Mouse (Mus musculus): ENCODE results near the gene Supt3.

Gene Supt3

DNA sequence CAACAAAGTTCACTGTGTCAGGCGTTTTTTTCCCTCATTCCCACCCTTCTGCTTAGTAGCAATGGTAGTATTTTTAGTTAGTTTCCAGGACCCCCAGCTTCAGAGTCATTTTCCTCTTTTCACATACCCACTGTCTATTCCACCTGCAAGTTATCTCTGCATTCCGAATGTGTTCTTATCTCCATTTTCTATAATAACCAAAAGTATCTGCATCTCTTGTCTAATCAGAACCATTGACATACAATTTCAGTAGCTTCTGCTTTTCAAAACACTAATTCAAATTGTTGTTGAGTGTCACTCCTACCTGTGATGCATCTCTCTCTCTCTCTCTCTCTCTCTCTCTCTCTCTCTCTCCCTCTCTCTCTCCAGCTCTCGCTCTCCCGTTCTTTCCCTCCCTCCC lies 3.4 kb downstream of the Supt3 start:
- DNase-seq (ENCODE audit: low read depth, low spot score) = no peak

DNA sequence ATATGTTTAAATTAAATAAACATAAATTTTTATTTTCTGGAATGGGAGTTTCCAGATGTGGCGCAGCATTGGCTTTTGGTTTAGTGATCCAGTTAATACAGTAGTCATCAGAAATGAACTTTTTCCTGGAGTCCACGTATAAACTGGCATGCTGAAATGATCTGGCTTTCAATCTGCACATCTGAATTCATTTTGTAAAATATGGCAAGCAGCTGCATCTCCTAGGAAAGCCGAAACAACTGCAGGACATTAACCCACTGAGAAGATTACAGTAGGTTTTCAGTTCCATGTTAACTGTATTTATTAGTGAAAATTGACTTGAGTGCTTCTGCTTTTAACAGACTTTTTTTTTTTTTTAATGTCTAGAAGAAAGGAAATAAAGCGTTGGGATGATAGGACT lies 5.4 kb downstream of the Supt3 start:
- no peak for DNase-seq (ENCODE audit: low read depth, low spot score)

DNA sequence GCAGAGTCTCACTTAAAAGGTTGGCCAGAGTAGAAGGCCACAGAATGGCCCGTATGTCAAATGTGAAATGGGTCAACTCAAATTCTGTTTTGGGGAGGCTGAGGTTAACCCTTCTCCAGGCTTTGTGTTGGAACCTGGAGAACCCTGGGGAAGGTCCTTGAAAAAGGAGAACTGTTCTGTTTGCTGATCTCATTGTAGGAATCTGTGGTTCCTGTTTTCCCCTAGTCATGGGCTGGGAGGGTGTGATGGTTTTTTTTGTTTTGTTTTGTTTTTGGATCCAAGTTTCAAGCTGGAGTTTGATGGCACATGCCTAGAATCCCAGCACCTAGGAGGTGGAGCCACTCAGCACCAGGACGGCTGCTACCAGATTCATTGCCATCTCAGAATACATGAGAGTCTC lies 6.2 kb downstream of the Supt3 start:
- DNase-seq (ENCODE audit: low read depth, low spot score) = no peak

DNA sequence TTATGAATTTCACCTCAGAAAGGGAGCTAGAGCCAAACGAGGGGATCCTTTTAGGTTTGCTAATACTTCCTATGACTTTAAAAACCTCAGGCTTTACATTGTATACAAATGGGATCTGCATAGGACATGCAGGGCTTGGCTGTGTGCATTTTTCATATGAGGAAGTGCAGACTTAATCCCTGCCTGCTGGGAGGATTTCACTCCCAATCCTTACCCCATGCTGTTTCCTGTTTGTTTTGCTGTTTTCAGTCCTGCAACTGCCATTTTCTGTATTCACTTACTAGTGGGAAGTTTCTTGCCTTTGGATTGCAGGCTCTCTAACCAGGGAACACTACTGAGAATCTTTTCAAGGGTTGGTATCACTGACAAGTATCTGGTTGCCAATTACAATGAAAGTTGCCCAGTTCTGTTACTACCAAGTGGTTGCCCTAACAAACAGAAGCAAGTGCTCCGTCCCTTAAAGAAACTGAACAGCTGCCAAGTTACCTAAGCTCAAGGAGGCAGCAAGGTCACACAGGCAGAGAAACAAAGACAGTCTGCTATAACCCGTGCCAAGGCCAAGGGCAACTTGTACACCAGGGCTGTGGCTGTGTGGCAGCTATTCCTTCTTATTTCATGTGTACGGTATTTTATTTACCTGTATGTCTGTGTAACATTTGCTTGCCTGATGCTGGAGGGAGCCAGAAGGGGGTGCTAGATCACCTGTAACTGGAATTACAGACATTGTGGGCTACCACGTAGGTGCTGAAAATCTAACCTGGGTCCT lies 12.2 kb downstream of the Supt3 start:
- no peak for DNase-seq (ENCODE audit: low read depth, low spot score)

DNA sequence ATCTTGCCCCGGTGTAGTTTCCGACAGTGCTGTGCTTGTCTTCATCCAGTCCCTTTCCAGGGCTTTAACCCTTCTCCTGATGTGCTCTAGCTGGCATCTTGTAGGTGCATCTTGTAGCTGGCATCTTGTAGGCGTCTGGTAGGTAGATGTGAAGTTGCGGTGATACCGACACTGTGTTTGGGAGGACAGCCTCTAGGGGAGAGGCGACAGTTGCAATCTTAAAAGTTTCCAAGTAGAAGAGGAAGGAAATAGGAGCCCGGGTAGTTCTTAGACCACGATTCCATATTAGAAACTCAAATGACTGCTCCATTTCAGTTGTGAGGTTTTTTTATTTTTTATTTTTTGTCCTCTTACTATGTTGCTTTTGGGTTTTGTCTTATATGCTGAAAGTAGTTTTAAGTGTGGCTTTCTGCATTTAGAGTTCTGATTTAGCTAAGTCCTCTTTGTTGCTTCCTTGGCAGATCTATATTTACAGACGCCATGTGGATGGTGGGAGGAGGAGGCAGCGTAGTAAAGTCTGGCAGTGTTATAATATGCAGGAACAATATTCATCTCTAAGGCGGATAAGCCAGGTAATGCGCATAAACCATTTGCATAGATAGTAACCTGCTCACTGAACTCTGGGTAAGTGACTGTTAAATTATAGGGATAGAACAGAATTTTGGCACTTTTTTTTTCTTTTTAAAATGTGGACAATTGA lies 15.4 kb downstream of the Supt3 start:
- no peak for DNase-seq (ENCODE audit: low read depth, low spot score)

DNA sequence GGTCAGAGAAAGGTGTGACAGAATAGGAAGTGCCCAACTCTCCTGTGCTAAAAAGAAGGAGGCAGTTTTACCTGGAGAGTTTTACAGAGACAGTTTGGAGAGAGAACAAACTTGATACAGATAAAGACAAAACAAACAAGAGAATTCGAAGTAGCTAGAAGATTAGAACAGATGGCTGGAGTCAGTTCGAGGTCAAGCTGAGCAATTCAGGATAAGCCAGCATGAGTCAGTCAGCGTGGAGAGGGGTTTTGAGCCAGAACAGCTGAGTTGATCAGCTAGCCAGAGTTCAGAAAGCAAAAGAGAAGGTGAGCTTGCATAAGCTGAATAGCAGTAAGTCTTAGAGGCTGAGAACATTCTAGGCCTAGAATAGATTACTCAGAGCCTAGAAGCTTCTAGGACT lies 20.4 kb downstream of the Supt3 start:
- no peak for DNase-seq (ENCODE audit: low read depth, low spot score)

DNA sequence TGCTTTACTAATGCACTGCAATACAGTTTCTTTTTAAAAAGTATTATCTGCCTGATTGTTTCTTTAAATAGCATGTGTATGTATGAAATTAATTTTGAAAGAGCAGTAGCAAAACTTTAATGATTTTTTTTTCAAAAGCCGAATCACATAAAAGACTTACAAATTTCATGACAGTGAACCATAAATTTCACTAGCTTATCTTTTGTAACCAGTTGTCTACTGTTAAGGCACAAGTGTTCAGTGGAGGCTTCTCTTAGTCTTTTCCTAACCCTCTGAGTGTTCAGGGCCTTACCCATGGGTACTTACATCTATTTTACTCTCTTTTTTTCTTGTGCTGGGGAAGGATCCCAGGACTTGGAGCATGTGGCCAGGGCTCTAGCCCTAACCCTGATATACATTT lies 30.1 kb downstream of the Supt3 start:
- DNase-seq (ENCODE audit: low read depth, low spot score) = no peak

DNA sequence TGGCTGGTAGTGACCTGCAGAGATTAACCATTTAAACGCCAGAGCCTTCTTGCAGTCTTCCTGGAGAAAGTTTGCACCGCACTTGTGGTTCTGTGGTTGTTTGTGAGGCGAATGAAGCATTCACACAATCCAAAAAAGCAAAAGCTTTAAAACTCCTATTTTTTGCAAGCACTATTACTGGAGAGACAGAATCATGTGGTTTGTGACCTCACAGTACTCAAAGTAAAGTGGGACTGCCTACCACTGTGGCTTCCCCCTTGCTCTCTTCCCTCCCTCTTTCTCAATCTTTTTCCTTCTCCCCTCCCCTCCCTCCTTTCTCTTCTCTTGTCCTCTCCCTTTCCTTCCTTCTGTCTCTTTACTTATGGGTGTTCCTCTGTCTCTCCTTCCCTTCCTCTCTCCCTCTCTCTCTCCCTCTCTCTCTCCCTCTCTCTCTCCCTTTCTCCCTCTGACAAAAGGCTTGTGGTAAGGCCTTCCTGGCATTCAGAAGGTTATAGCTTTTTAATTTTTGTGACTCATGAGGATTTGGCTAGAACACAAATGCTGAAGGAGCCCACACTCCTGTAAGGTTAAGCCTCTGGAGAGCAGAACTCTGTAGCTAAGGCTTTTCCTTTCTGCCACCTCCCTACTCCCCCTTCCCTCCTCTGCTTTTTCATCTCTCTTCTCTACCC lies 37.7 kb downstream of the Supt3 start, which contains the start of gene Runx2:
Runx2 (minus strand) TSS at position 290 of the 668 bp plus-strand sequence.
- DNase-seq (ENCODE audit: low read depth, low spot score) = no peak

DNA sequence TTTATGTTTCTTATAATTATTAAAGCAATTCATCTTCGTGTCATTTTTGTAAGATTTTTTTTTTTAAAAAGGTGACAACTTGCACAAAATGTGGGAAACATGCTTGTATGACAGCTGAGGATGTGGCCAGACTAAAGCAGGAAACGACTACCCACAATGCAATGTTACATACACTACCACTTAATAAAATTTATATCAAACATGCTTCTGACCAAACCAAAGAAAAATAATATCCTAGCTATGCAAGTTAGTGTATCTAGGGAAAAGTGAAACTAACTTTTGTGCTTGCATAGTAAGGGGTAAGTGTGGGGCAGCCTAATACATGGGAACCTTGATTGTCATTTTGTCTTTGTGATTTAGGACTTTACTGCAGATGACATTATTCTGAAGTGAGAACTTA lies 41.9 kb downstream of the Supt3 start:
- DNase-seq (ENCODE audit: low read depth, low spot score) = no peak

DNA sequence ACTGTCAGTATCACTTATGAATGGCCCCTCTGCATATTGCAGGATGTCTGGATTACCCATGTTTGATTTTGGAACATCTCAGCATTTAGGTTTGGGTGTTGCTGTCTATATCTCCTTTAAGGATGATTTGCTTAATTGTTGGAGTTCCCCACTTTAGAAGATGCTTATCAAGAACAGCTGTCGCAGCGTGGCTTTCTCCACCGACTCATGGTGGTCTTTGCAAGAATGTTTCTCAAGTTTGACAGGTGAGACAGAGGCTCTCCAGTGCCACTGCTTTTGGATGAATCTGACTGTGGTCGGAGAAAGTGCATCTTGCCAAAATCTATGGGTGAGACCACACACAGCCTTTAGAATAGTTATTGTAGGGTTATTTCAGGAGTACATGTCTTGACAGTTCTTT lies 42.9 kb downstream of the Supt3 start:
- DNase-seq (ENCODE audit: low read depth, low spot score) = no peak

DNA sequence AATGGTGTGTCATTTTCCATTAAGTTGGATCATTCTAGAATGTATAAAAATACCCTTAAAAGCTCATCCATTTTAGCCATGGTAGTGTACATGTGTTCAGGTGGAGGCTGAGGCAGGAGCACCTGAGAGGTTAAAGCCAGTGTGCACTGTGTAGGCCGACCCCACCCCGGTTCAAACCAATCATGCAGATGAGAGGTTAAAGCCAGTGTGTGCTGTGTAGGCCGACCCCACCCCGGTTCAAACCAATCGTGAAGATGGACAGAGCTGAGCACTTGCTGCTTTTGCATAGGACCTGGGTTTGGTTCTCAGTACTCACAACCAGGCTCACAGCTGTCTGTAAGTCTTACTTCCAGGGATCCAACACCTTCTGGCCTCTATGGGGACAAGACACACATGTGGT lies 45.0 kb downstream of the Supt3 start:
- DNase-seq (ENCODE audit: low read depth, low spot score) = no peak

DNA sequence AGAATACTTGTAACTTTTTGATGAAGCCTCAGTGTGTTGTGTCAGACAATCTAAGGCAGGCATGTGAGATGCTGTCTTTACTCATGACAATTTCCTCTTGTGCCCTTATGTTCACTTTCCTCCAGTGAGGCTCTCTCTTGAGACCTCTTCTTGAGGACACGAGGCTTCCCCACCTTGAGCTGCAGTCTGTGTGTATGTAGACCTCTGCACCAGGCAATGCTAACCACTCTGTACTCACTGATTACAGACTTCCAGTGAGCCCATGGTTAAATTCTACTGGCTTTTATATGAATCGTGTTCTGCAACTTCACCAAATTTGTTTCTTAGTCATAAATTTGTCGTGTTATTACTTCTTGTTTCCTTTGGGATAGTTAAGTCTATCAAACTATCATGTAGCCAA lies 50.2 kb downstream of the Supt3 start:
- no peak for DNase-seq (ENCODE audit: low read depth, low spot score)

DNA sequence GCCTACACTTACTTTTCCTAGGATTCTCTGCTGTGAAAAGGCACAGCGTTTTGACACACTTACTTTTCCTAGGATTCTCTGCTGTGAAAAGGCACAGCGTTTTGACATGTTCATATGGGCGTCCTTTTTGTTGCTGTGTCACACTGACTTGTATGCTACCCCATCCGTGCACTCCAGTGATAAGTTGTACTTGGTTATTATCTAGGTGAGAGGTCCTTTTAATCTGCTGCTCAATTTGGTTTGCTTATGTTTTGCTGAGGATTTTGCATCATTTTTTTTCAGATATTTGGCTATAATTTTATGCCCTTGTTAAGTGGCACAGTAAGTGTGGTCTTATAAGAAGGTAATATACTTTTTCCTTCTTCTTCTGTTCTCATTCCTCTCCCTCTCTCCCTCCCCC lies 51.0 kb downstream of the Supt3 start:
- DNase-seq (ENCODE audit: low read depth, low spot score) = no peak

DNA sequence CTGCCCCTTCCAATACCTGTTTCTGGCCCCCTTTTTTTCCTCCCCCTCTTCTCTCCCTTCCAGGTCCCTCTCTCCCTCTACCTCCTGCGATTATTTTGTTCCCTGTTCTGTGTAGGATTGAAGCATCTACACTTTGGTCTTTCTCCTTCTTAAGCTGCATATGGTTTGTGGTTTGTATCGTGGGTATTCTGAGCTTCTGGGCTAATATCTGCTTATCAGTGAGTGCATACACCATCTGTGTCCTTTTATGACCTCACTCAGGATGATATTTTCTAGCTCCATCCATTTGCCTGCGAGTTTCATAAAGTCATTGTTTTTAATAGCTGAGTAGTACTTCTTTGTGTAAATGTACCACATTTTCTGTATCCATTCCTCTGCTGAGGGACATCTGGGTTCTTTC lies 52.6 kb downstream of the Supt3 start:
- DNase-seq (ENCODE audit: low read depth, low spot score) = no peak

DNA sequence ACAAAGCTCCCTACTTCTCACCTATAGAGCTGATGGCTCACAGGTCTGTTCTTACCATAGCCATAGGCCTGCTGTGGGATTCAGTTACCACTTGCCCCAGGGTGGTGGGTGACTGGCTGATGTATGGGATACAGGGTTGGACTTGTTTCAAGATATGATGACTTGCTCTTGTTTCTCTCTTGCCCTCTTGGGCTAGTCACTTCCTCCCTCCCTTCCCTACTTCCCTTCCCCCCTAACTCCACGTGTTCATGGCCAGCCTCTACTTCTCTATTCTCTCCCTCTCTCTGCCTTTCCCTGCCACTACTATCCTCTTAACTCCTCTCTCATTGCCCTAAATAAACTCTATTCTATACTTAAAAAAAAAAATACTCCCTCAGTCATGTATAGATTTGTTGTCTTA lies 54.2 kb downstream of the Supt3 start:
- DNase-seq (ENCODE audit: low read depth, low spot score) = no peak

DNA sequence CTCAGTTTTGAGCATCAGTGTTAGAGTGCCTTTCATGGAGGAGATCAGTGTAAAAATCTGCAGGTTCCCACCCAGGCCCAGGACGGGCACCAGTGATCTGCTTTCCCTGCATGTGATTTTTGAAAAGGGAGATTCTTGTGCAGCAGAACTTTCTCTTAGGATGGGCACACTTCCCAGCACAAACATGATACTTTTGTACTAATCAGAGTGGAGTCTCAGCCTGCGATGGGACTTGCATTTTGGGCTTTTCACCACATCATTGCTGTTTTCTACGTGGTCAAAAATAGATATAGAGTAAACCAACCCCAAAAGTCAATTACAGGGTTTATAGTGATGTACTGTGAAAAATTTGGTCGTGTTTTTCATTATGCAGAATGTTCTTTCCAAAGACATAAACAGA lies 65.2 kb downstream of the Supt3 start:
- no peak for DNase-seq (ENCODE audit: low read depth, low spot score)

DNA sequence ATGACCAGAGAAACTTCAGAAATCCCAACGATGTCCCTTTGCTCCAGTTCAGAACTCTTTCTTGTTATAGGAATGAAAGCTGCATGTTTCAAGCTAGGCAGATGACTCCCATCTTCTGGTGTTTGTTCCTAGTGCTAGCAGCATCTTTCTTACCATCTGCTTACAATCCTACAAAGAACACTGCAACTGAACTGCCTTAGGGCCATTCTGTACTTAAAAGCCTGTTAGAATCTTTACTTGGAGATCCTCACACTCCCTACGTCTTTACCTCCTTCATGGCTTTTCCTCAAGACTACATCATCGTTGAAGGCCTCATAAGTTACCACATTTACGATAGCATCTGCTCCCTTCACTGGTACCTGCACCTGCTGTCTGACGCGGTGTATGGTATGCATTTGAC lies 86.2 kb downstream of the Supt3 start:
- DNase-seq (ENCODE audit: low read depth, low spot score) = no peak

DNA sequence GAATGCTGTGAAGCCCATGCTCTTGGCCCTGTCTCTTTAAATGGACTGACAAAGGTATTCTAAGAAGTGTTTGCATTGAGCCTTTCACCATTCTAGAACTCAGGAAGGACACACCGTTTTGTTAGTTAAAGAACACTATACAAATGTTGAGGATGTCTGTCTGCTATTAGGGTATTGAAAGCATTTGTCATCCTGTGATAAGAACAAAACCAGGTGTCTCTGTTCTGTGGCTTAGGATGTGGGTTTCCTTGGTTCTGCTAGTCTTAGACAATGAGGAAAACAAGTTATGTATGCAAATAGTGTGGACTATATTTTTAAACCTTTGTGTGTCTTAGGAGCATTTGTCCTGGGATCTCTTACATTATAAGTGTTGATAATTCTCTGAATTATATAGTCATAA lies 116.6 kb downstream of the Supt3 start:
- no peak for DNase-seq (ENCODE audit: low read depth, low spot score)

DNA sequence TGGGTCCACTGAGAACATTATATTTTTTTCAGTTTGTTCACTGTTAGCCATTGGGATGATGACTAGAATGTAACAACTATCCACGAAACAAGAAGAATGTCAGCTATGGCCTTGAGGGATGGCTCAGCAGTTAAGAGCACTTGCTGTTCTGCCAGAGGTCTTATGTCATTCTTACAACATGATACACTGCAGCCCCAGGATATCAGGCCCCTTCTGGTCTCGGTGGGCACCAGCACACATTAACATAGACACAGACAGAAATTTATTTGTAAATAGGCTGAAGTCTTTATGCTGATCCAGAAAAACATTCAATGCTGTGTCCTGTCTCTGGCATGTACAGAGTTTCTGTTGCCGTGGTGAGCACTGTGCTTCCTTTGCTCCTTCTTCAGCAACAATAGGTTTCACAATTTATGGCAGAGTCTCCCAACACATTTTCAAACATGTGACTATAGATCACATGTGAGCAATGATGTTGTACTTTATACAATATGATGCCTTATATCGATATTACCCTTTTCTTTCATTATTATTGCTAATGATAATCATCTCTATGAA lies 166.7 kb downstream of the Supt3 start:
- peak; percentile 43 for DNase-seq (ENCODE audit: low read depth, low spot score)

DNA sequence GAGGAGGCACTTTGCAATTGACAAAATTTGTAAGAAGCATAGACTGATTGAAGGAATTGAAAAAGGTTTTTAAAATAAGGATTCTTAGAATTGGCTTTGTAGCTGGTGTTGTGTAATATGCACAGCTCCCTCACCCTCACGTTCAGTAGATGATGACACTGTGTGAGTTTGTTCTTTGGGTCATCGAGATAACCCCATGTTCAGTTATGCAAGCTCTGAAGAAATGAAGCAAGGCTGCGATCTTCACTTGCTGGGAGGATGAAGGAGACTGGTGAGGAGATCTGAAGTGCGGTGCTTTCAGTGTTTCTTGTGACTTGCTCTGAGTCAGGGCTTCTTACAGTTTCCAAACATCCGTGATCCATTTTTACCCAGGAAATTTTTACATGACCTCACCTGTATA lies 168.4 kb downstream of the Supt3 start:
- no peak for DNase-seq (ENCODE audit: low read depth, low spot score)

DNA sequence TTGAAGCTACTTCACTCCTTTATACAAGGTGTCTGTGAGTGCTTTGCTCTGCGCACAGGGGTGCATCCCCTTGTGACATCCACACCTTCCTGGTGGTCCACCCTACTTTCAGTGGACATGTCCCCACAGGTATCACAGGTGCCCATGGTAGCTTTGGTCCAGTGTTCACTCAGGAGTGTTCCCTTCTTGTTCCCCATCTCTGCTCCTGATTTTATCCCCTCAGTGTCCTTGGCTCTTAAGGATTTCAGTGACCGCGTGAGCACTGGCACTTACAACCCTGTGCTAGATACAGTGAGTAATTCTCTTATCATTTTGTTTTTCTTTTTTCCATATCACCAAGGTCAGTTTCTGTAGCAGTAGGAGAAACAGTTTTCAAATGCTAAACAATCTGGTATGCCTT lies 171.4 kb downstream of the Supt3 start:
- no peak for DNase-seq (ENCODE audit: low read depth, low spot score)

DNA sequence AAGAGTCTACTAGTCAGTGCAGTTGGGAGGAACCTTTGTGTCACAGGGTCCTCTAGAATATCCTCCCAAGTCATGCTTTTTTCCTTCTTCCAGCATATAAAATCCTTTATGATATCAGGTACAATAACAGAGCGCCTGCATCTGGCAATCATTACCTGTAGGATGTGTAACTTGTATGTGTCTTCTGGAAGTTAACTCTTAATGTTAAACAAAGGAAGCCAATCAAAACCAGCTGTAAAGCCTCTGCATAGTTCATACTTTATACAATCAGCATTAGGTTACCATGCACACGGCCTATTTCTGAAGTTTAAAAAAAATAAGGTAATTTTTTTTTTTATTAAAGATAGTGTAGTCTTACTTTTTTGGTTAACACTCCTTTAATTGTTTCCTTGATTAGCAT lies 179.7 kb downstream of the Supt3 start:
- DNase-seq (ENCODE audit: low read depth, low spot score) = no peak
